Mouse (Mus musculus) neural tube, postnatal 0 days (tissue): ENCODE results near the gene Tmem59. TPM values are rescaled to one million over a fixed set of nuclear protein-coding genes. Genes with fewer than 3 reads are reported as not detected.

Experiments
- polyA plus RNA-seq: library from polyadenylated mRNA; unstranded; fragments of >200 nt; fragmentation: Nextera tagmentation; extraction: Ambion mirVana; gene quantifications from 2 replicates; pipeline ENCODE4 v1.2.1, GENCODE M21; 2015

Gene Tmem59
- 398 and 438 TPM in 2 replicates for polyA plus RNA-seq

DNA sequence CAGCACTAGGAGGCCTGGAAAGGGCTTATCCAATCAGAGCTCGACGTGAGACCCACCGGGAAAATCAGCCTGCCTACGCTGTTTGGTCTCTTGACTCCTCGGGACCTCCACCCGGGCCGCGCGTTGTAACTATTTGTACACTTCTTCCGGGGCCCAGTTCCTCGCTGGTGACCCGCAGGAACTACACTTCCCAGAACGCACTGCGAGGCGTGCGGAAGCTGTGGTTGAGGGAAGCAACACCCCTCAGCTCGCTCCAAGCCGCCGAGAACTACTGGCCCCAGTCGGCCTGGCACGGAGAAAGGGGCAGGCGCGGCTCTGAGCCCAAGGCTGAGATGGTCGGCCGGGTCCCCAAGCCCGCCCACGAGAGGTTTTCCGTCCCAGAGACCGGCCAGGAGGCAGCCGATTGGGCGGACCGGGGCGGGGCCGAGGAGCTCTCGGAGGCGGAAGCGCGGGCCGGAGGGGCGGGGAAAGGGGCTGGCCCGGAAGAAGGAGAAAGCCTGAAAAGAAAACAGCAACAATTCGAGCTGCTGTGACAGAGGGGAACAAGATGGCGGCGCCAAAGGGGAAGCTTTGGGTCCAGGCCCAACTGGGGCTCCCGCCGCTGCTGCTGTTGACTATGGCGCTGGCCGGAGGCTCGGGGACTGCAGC is at the start of gene Tmem59:
Gene Tmem59 (plus strand): TSS at position 218 of the 648 bp plus-strand sequence.

DNA sequence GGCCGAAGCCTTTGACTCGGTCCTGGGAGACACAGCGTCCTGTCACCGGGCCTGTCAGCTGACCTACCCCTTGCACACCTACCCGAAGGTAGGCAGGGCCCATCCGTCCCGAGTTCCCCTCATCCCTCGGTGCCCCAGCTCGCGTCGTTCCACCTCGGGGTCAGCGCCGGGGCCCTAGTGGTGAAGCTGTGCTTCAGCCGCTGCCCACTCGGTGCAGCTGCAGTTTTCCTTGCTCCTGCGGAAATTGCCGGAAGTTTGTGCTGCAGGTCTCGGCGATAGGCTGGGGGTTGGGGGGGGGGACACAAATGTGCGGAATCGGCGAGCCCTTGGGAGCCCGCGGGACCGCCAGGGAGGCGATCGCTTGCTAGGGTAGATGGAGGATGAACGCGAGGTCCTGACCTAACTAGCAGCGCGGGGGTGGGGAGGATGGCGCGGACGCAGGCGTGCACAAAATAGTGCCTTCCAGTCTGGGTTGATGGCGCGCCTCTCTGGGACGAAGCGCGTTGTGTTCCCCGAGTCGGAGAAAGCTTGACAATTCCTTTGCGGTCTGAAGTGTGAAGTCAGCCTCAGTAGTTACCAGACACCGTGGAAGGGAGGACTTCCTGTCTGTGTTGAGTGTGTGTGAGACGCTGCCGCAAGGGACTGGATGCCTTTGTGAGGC is 761 bp downstream of the Tmem59 start, which contains the start of gene Tceanc2:
Gene Tceanc2 (minus strand): TSS at position 287 of the 661 bp plus-strand sequence.

DNA sequence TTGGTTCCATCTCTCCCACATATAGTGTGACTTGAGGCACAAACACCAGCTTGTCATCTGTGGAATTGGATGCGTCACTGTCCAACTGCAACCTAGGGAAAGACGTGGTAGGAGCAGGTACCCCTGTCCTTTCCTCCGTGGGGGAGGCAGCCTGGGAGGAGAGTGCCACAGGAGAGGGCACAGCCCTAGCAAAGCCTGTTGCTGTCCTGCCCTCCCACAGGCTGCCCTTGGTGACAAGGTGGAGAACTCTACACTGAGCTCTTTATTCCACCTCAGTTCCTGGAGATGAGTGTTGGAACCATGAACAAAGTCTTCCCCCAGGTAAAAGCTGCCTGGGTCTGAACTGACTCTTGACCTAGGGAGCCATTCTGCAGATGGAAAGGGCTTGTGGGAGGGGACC is 30.7 kb downstream of the Tmem59 start, which contains the start of gene Ldlrad1:
Gene Ldlrad1 (plus strand): TSS at position 301 of the 400 bp plus-strand sequence.

Other genes with a start within 250 kb of the Tmem59 start
- gene Mrpl37, start 111.5 kb upstream of the Tmem59 start, polyA plus RNA-seq: 83.1 and 86.6 TPM in 2 replicates
- 3.3 and 4.9 TPM in 2 replicates for gene Cyb5rl, start 111.4 kb upstream of the Tmem59 start, polyA plus RNA-seq
- gene Cdcp2, start 81.5 kb upstream of the Tmem59 start, polyA plus RNA-seq: 0.12 and 0.14 TPM in 2 replicates
- gene Tceanc2, start 717 bp downstream of the Tmem59 start, polyA plus RNA-seq: 20.8 and 25.4 TPM in 2 replicates
- not detected in 2 replicates for gene Ldlrad1, start 30.8 kb downstream of the Tmem59 start, polyA plus RNA-seq
- gene Lrrc42, start 75.1 kb downstream of the Tmem59 start, polyA plus RNA-seq: 52.2 and 55.7 TPM in 2 replicates
- gene Hspb11, start 75.2 kb downstream of the Tmem59 start, polyA plus RNA-seq: 38.5 and 49.4 TPM in 2 replicates
- not detected in 2 replicates for gene Dio1, start 128.8 kb downstream of the Tmem59 start, polyA plus RNA-seq
- gene Yipf1, start 136.0 kb downstream of the Tmem59 start, polyA plus RNA-seq: 78.6 and 80.5 TPM in 2 replicates
- gene Ndc1, start 189.4 kb downstream of the Tmem59 start, polyA plus RNA-seq: 15.0 and 15.3 TPM in 2 replicates